Mouse (Mus musculus) hindbrain, embryonic 13.5 days (tissue): ENCODE results near the gene AI464131. TPM values are rescaled to one million over a fixed set of nuclear protein-coding genes. Genes with fewer than 3 reads are reported as not detected.

Source experiments
- ATAC-seq: fragments of 200-750 bp; cut with Nextera tagmentation; 2 replicates; pipeline ENCODE4 v1.8.0; 2017; ENCODE audit warnings: moderate TSS enrichment; ENCODE audit not compliant: low FRiP score
- H3K27ac ChIP-seq: fragments of 300-500 bp; sonication (generic); 2 replicates; pipeline ENCODE4 v1.5.1; 2015; ENCODE audit warnings: inconsistent platforms, mild to moderate bottlenecking, moderate library complexity
- H3K27me3 ChIP-seq: fragments of 300-500 bp; sonication (generic); 2 replicates; pipeline ENCODE4 v1.6.1; 2015; ENCODE audit warnings: mild to moderate bottlenecking, inconsistent platforms
- H3K36me3 ChIP-seq: fragments of 300-500 bp; sonication (generic); 2 replicates; pipeline ENCODE4 v1.6.1; 2015; ENCODE audit warnings: mild to moderate bottlenecking, inconsistent platforms
- H3K4me1 ChIP-seq: fragments of 300-500 bp; sonication (generic); replicated peaks from 2 replicates; pipeline ENCODE4 v1.6.1; 2015; ENCODE audit warnings: inconsistent platforms
- H3K4me2 ChIP-seq: fragments of 300-500 bp; sonication (generic); 2 replicates; pipeline ENCODE4 v1.6.1; 2015; ENCODE audit warnings: inconsistent platforms, mild to moderate bottlenecking, moderate library complexity
- H3K4me3 ChIP-seq: fragments of 300-500 bp; sonication (generic); 2 replicates; pipeline ENCODE4 v1.5.1; 2015; ENCODE audit warnings: mild to moderate bottlenecking, inconsistent platforms
- H3K9ac ChIP-seq: fragments of 300-500 bp; sonication (generic); 2 replicates; pipeline ENCODE4 v1.6.1; 2015; ENCODE audit warnings: mild to moderate bottlenecking, inconsistent platforms
- H3K9me3 ChIP-seq: fragments of 300-500 bp; sonication (generic); 2 replicates; pipeline ENCODE4 v1.6.1; 2016; ENCODE audit warnings: inconsistent platforms
- WGBS: fragments of 180-500 bp; shearing (Covaris S2); methylation state at CpG from one replicate; pipeline ENCODE4 v1.1.7; 2015; 5-methylcytosine and 5-hydroxymethylcytosine counted together
- polyA plus RNA-seq: library from polyadenylated mRNA; unstranded; fragments of >200 nt; fragmentation: Nextera tagmentation; extraction: Ambion mirVana; gene quantifications from 2 replicates; pipeline ENCODE4 v1.2.1, GENCODE M21; 2015

The AI464131 gene
- polyA plus RNA-seq, 1 experiment from 2014 or later = 7.0 TPM

- peaks cover 18% of the 10 kb centered on the region for H3K4me1 ChIP-seq
- H3K36me3 ChIP-seq = peaks cover 34% of the 10 kb centered on the region
- H3K9me3 ChIP-seq = no peaks in the 10 kb centered on the region
- no peak overlapping the region for H3K4me3 ChIP-seq
- 86% methylated on average over 6 of the region's 6 CpGs for WGBS
- no peaks in the 10 kb centered on the region for H3K27me3 ChIP-seq
- no peak overlapping the region for H3K4me2 ChIP-seq
- H3K9ac ChIP-seq = no peak overlapping the region
- ATAC-seq = no peak
- no peak overlapping the region for H3K27ac ChIP-seq
These were observed 19.3 kb upstream of the AI464131 start for GRCm38 (mm10) chr4:41522136-41522535.

- H3K9ac ChIP-seq = no peak overlapping the region
- no peak overlapping the region for H3K4me2 ChIP-seq
- H3K36me3 ChIP-seq = peaks cover 34% of the 10 kb centered on the region
- no peaks in the 10 kb centered on the region for H3K27me3 ChIP-seq
- no peaks in the 10 kb centered on the region for H3K9me3 ChIP-seq
- no peak overlapping the region for H3K4me3 ChIP-seq
- H3K4me1 ChIP-seq = peaks cover 5% of the 10 kb centered on the region; the same call in 1 of the 2 replicates
- 54% methylated on average over 14 of the region's 14 CpGs for WGBS
- no peak for ATAC-seq
- no peak overlapping the region for H3K27ac ChIP-seq
These were observed 17.8 kb upstream of the AI464131 start for GRCm38 (mm10) chr4:41520641-41521040.

GRCm38 (mm10) chr4:41519195-41519594, 16.3 kb upstream of the AI464131 start:
- no peak overlapping the region for H3K9ac ChIP-seq
- H3K4me2 ChIP-seq = no peak overlapping the region
- no peak overlapping the region for H3K27ac ChIP-seq
- no peak for ATAC-seq
- no peaks in the 10 kb centered on the region for H3K27me3 ChIP-seq
- WGBS = 95% methylated on average over 5 of the region's 5 CpGs
- H3K9me3 ChIP-seq = no peaks in the 10 kb centered on the region
- H3K4me3 ChIP-seq = no peak overlapping the region
- H3K36me3 ChIP-seq = peaks cover 34% of the 10 kb centered on the region
- H3K4me1 ChIP-seq = peaks cover 5% of the 10 kb centered on the region; the same call in 1 of the 2 replicates

GRCm38 (mm10) chr4:41518349-41518748, 15.5 kb upstream of the AI464131 start:
- Histone ChIP-seq H3K4me2 (no peak overlapping the region), H3K4me3 (no peak overlapping the region), H3K9ac (0 out of 2 replicates have a peak overlapping the region, but pooled peaks have one; percentile 29), H3K27me3 (no peaks in the 10 kb centered on the region), H3K27ac (no peak overlapping the region), H3K4me1 (peaks cover 10% of the 10 kb centered on the region), H3K36me3 (peaks cover 30% of the 10 kb centered on the region), H3K9me3 (no peaks in the 10 kb centered on the region)
- 84% methylated on average over 7 of the region's 7 CpGs for WGBS
- no peak for ATAC-seq

GRCm38 (mm10) chr4:41517233-41517632, 14.4 kb upstream of the AI464131 start, which contains the start of gene 1110017D15Rik:
Gene 1110017D15Rik, minus strand, starts transcription at chr4:41517333.
- H3K27ac ChIP-seq = no peak within 1 kb of the TSS
- ATAC-seq = no peak
- WGBS = 87% methylated on average over 2 of the region's 2 CpGs
- H3K9ac ChIP-seq = no peak within 1 kb of the TSS
- no peak within 1 kb of the TSS for H3K4me2 ChIP-seq
- H3K4me3 ChIP-seq = no peak within 1 kb of the TSS
- H3K9me3 ChIP-seq = no peaks in the 10 kb centered on the region
- H3K4me1 ChIP-seq = peaks cover 13% of the 10 kb centered on the region
- no peaks in the 10 kb centered on the region for H3K27me3 ChIP-seq
- H3K36me3 ChIP-seq = peaks cover 30% of the 10 kb centered on the region

GRCm38 (mm10) chr4:41513714-41514113, 10.8 kb upstream of the AI464131 start:
- WGBS = 33% methylated on average over 8 of the region's 8 CpGs

GRCm38 (mm10) chr4:41513309-41513708, 10.4 kb upstream of the AI464131 start:
- Histone ChIP-seq H3K4me1 (peaks cover 8% of the 10 kb centered on the region), H3K4me2 (no peak overlapping the region), H3K9me3 (no peaks in the 10 kb centered on the region), H3K36me3 (peaks cover 5% of the 10 kb centered on the region; the same call in 1 of the 2 replicates), H3K27ac (peak overlapping the region; percentile 30), H3K9ac (no peak overlapping the region), H3K27me3 (peaks cover 12% of the 10 kb centered on the region), H3K4me3 (no peak overlapping the region)
- WGBS = 40% methylated on average over 4 of the region's 4 CpGs
- ATAC-seq = no peak

More at GRCm38 (mm10) chr4:41513714-41514113, 10.8 kb upstream of the AI464131 start:
- H3K4me2 ChIP-seq = no peak overlapping the region
- H3K9ac ChIP-seq = no peak overlapping the region
- H3K27me3 ChIP-seq = peaks cover 8% of the 10 kb centered on the region; the same call in 1 of the 2 replicates
- H3K36me3 ChIP-seq = peaks cover 8% of the 10 kb centered on the region; the same call in 1 of the 2 replicates
- no peak for ATAC-seq
- H3K4me1 ChIP-seq = peaks cover 8% of the 10 kb centered on the region
- no peak overlapping the region for H3K4me3 ChIP-seq
- no peaks in the 10 kb centered on the region for H3K9me3 ChIP-seq
- H3K27ac ChIP-seq = peak overlapping the region; percentile 30; the same call in 1 of the 2 replicates

GRCm38 (mm10) chr4:41507998-41508397, 5.1 kb upstream of the AI464131 start:
- no peak for ATAC-seq
- no peak overlapping the region for H3K4me3 ChIP-seq
- peaks cover 17% of the 10 kb centered on the region for H3K27me3 ChIP-seq
- 44% methylated on average over 7 of the region's 7 CpGs for WGBS
- no peaks in the 10 kb centered on the region for H3K9me3 ChIP-seq
- peaks cover 23% of the 10 kb centered on the region for H3K4me1 ChIP-seq
- H3K4me2 ChIP-seq = peak overlapping the region; percentile 74
- H3K9ac ChIP-seq = no peak overlapping the region
- no peak overlapping the region for H3K27ac ChIP-seq
- no peaks in the 10 kb centered on the region for H3K36me3 ChIP-seq

- Histone ChIP-seq H3K4me3 (peak overlapping the region; percentile 47), H3K4me1 (peaks cover 29% of the 10 kb centered on the region), H3K4me2 (peak overlapping the region; percentile 74), H3K27ac (peak overlapping the region; percentile 73), H3K36me3 (no peaks in the 10 kb centered on the region), H3K9ac (peak overlapping the region; percentile 76), H3K9me3 (no peaks in the 10 kb centered on the region), H3K27me3 (peaks cover 20% of the 10 kb centered on the region)
- ATAC-seq = peak; percentile 32
- 1% methylated on average over 22 of the region's 22 CpGs for WGBS
These were observed 4.5 kb upstream of the AI464131 start for GRCm38 (mm10) chr4:41507326-41507924.

GRCm38 (mm10) chr4:41506906-41507305, 4.0 kb upstream of the AI464131 start:
- Histone ChIP-seq H3K27me3 (peaks cover 24% of the 10 kb centered on the region), H3K9me3 (no peaks in the 10 kb centered on the region), H3K36me3 (no peaks in the 10 kb centered on the region), H3K9ac (peak overlapping the region; percentile 76), H3K4me2 (peak overlapping the region; percentile 74), H3K4me3 (peak overlapping the region; percentile 47), H3K4me1 (peaks cover 34% of the 10 kb centered on the region), H3K27ac (peak overlapping the region; percentile 73)
- peak; percentile 79 for ATAC-seq
- WGBS = under 1% methylated on average over 29 of the region's 29 CpGs

GRCm38 (mm10) chr4:41506156-41506555, 3.3 kb upstream of the AI464131 start:
- H3K4me3 ChIP-seq = 0 out of 2 replicates have a peak overlapping the region, but pooled peaks have one; percentile 47
- H3K36me3 ChIP-seq = no peaks in the 10 kb centered on the region
- H3K4me1 ChIP-seq = peaks cover 41% of the 10 kb centered on the region
- H3K9ac ChIP-seq = no peak overlapping the region
- peak overlapping the region; percentile 73; the same call in 1 of the 2 replicates for H3K27ac ChIP-seq
- H3K4me2 ChIP-seq = peak overlapping the region; percentile 74
- ATAC-seq = no peak
- H3K9me3 ChIP-seq = no peaks in the 10 kb centered on the region
- WGBS = 11% methylated on average over 13 of the region's 13 CpGs
- H3K27me3 ChIP-seq = peaks cover 32% of the 10 kb centered on the region

GRCm38 (mm10) chr4:41505131-41505551, 2.3 kb upstream of the AI464131 start:
- no peak for ATAC-seq
- peaks cover 41% of the 10 kb centered on the region for H3K4me1 ChIP-seq
- no peaks in the 10 kb centered on the region for H3K9me3 ChIP-seq
- H3K27ac ChIP-seq = no peak overlapping the region
- no peak overlapping the region for H3K4me3 ChIP-seq
- H3K9ac ChIP-seq = no peak overlapping the region
- no peak overlapping the region for H3K4me2 ChIP-seq
- H3K36me3 ChIP-seq = no peaks in the 10 kb centered on the region
- WGBS = 57% methylated on average over 11 of the region's 11 CpGs
- peaks cover 42% of the 10 kb centered on the region for H3K27me3 ChIP-seq

GRCm38 (mm10) chr4:41504325-41504724, 1.4 kb upstream of the AI464131 start:
- WGBS = 73% methylated on average over 5 of the region's 5 CpGs
- H3K4me3 ChIP-seq = no peak overlapping the region
- no peak for ATAC-seq

More at GRCm38 (mm10) chr4:41504325-41504724, 1.4 kb upstream of the AI464131 start:
- Histone ChIP-seq H3K27me3 (peaks cover 48% of the 10 kb centered on the region), H3K4me2 (no peak overlapping the region), H3K36me3 (no peaks in the 10 kb centered on the region), H3K9ac (no peak overlapping the region), H3K9me3 (no peaks in the 10 kb centered on the region), H3K4me1 (peaks cover 46% of the 10 kb centered on the region), H3K27ac (no peak overlapping the region)
